Mouse (Mus musculus): Measurements from ENCODE around the gene Lrrc7. TPM values are rescaled to one million over a fixed set of nuclear protein-coding genes. Genes with fewer than 3 reads are reported as not detected.

Gene Lrrc7
- polyA plus RNA-seq, 1 experiment = not detected

GRCm38 (mm10) chr3:158386848-158387247, 175.2 kb downstream of the Lrrc7 start:
- Histone ChIP-seq H3K27me3 (ENCODE audit: control insufficient read depth, insufficient read depth, insufficient read length) (no peaks in the 10 kb centered on the region), H3K36me3 (ENCODE audit: control insufficient read depth, insufficient read depth) (no peaks in the 10 kb centered on the region)
- no peak for TF ChIP-seq CEBPB (IDR thresholded peaks at IDR 0.05; ENCODE audit: insufficient read depth, poor library complexity, severe bottlenecking)
- TF ChIP-seq SRF (IDR thresholded peaks at IDR 0.05; ENCODE audit: control insufficient read depth, insufficient read length, low read depth) = no peak
- TF ChIP-seq TCF12 (IDR thresholded peaks at IDR 0.05; ENCODE audit: insufficient read depth, poor library complexity, severe bottlenecking) = no peak
- TF ChIP-seq E2F4 (IDR thresholded peaks at IDR 0.05; ENCODE audit: insufficient read depth) = no peak
- TF ChIP-seq USF1 (IDR thresholded peaks at IDR 0.05; ENCODE audit: low read depth) = no peak
- TF ChIP-seq REST (IDR thresholded peaks at IDR 0.05; ENCODE audit: insufficient read depth, insufficient read length) = no peak
- no peak for TF ChIP-seq MAX (IDR thresholded peaks at IDR 0.05; ENCODE audit: low read depth)
- TF ChIP-seq POLR2A (IDR thresholded peaks at IDR 0.05; ENCODE audit: insufficient read length, low read depth) = no peak
- no peak for TF ChIP-seq TCF3 (IDR thresholded peaks at IDR 0.05; ENCODE audit: insufficient read length, low read depth)
- no peak for TF ChIP-seq POLR2AphosphoS2 (IDR thresholded peaks at IDR 0.05; ENCODE audit: insufficient read length, low read depth)
- TF ChIP-seq MYOD1 (IDR thresholded peaks at IDR 0.05; ENCODE audit: control insufficient read depth in 1 of 3, insufficient read length in 2 of 3, low read depth in 2 of 3) = no peak
- TF ChIP-seq MYOG (IDR thresholded peaks at IDR 0.05; ENCODE audit: control insufficient read depth in 1 of 3, insufficient read depth in 1 of 3, insufficient read length in 2 of 3, low read depth in 2 of 3) = no peak

GRCm38 (mm10) chr3:158375885-158376284, 186.1 kb downstream of the Lrrc7 start:
- no peak overlapping the region for H3ac ChIP-seq (ENCODE audit: control insufficient read depth, insufficient read length)
- H3K36me3 ChIP-seq (ENCODE audit: control insufficient read depth, insufficient read depth) = no peaks in the 10 kb centered on the region
- TF ChIP-seq POLR2AphosphoS2 (IDR thresholded peaks at IDR 0.05; ENCODE audit: insufficient read length, low read depth) (no peak), USF1 (IDR thresholded peaks at IDR 0.05; ENCODE audit: low read depth) (no peak), CEBPB (IDR thresholded peaks at IDR 0.05; ENCODE audit: insufficient read depth, poor library complexity, severe bottlenecking) (no peak), MYOG (IDR thresholded peaks at IDR 0.05; ENCODE audit: control insufficient read depth in 1 of 3, insufficient read depth in 1 of 3, insufficient read length in 2 of 3, low read depth in 2 of 3) (no peak), REST (IDR thresholded peaks at IDR 0.05; ENCODE audit: insufficient read depth, insufficient read length) (no peak), MAX (IDR thresholded peaks at IDR 0.05; ENCODE audit: low read depth) (no peak), TCF3 (IDR thresholded peaks at IDR 0.05; ENCODE audit: insufficient read length, low read depth) (no peak), MYOD1 (IDR thresholded peaks at IDR 0.05; ENCODE audit: control insufficient read depth in 1 of 3, insufficient read length in 2 of 3, low read depth in 2 of 3) (no peak), POLR2A (IDR thresholded peaks at IDR 0.05; ENCODE audit: insufficient read length, low read depth) (no peak), TCF12 (IDR thresholded peaks at IDR 0.05; ENCODE audit: insufficient read depth, poor library complexity, severe bottlenecking) (no peak), SRF (IDR thresholded peaks at IDR 0.05; ENCODE audit: control insufficient read depth, insufficient read length, low read depth) (no peak), E2F4 (IDR thresholded peaks at IDR 0.05; ENCODE audit: insufficient read depth) (no peak)
- H3K79me2 ChIP-seq (ENCODE audit: control insufficient read depth, insufficient read depth) = no peaks in the 10 kb centered on the region
- no peak overlapping the region for H3K4me3 ChIP-seq
- H3K4me2 ChIP-seq (ENCODE audit: low read depth) = no peak overlapping the region
- H3K27me3 ChIP-seq (ENCODE audit: control insufficient read depth, insufficient read depth, insufficient read length) = no peaks in the 10 kb centered on the region

More at GRCm38 (mm10) chr3:158386848-158387247, 175.2 kb downstream of the Lrrc7 start:
- Histone ChIP-seq H3K79me2 (ENCODE audit: control insufficient read depth, insufficient read depth) (no peaks in the 10 kb centered on the region), H3K4me3 (no peak overlapping the region), H3ac (ENCODE audit: control insufficient read depth, insufficient read length) (no peak overlapping the region), H3K4me2 (ENCODE audit: low read depth) (no peak overlapping the region)

- Histone ChIP-seq H3K79me2 (ENCODE audit: control insufficient read depth, insufficient read depth) (no peaks in the 10 kb centered on the region), H3K36me3 (ENCODE audit: control insufficient read depth, insufficient read depth) (no peaks in the 10 kb centered on the region), H3K4me2 (ENCODE audit: low read depth) (no peak overlapping the region), H3K4me3 (no peak overlapping the region), H3ac (ENCODE audit: control insufficient read depth, insufficient read length) (no peak overlapping the region), H3K27me3 (ENCODE audit: control insufficient read depth, insufficient read depth, insufficient read length) (no peaks in the 10 kb centered on the region)
- TF ChIP-seq SRF (IDR thresholded peaks at IDR 0.05; ENCODE audit: control insufficient read depth, insufficient read length, low read depth) (no peak), CEBPB (IDR thresholded peaks at IDR 0.05; ENCODE audit: insufficient read depth, poor library complexity, severe bottlenecking) (no peak), MYOD1 (IDR thresholded peaks at IDR 0.05; ENCODE audit: control insufficient read depth in 1 of 3, insufficient read length in 2 of 3, low read depth in 2 of 3) (no peak), POLR2A (IDR thresholded peaks at IDR 0.05; ENCODE audit: insufficient read length, low read depth) (no peak), TCF12 (IDR thresholded peaks at IDR 0.05; ENCODE audit: insufficient read depth, poor library complexity, severe bottlenecking) (no peak), POLR2AphosphoS2 (IDR thresholded peaks at IDR 0.05; ENCODE audit: insufficient read length, low read depth) (no peak), E2F4 (IDR thresholded peaks at IDR 0.05; ENCODE audit: insufficient read depth) (no peak), MYOG (IDR thresholded peaks at IDR 0.05; ENCODE audit: control insufficient read depth in 1 of 3, insufficient read depth in 1 of 3, insufficient read length in 2 of 3, low read depth in 2 of 3) (no peak), TCF3 (IDR thresholded peaks at IDR 0.05; ENCODE audit: insufficient read length, low read depth) (no peak), REST (IDR thresholded peaks at IDR 0.05; ENCODE audit: insufficient read depth, insufficient read length) (no peak), MAX (IDR thresholded peaks at IDR 0.05; ENCODE audit: low read depth) (no peak), USF1 (IDR thresholded peaks at IDR 0.05; ENCODE audit: low read depth) (no peak)
Observed at GRCm38 (mm10) chr3:158369169-158369568, 192.9 kb downstream of the Lrrc7 start.

GRCm38 (mm10) chr3:158365801-158366200, 196.2 kb downstream of the Lrrc7 start:
- no peaks in the 10 kb centered on the region for H3K79me2 ChIP-seq (ENCODE audit: control insufficient read depth, insufficient read depth)
- H3K4me2 ChIP-seq (ENCODE audit: low read depth) = no peak overlapping the region
- no peaks in the 10 kb centered on the region for H3K36me3 ChIP-seq (ENCODE audit: control insufficient read depth, insufficient read depth)
- no peak overlapping the region for H3ac ChIP-seq (ENCODE audit: control insufficient read depth, insufficient read length)
- H3K4me3 ChIP-seq = no peak overlapping the region
- H3K27me3 ChIP-seq (ENCODE audit: control insufficient read depth, insufficient read depth, insufficient read length) = no peaks in the 10 kb centered on the region
- no peak for TF ChIP-seq MYOG (IDR thresholded peaks at IDR 0.05; ENCODE audit: control insufficient read depth in 1 of 3, insufficient read depth in 1 of 3, insufficient read length in 2 of 3, low read depth in 2 of 3)
- no peak for TF ChIP-seq REST (IDR thresholded peaks at IDR 0.05; ENCODE audit: insufficient read depth, insufficient read length)
- TF ChIP-seq SRF (IDR thresholded peaks at IDR 0.05; ENCODE audit: control insufficient read depth, insufficient read length, low read depth) = no peak
- no peak for TF ChIP-seq TCF12 (IDR thresholded peaks at IDR 0.05; ENCODE audit: insufficient read depth, poor library complexity, severe bottlenecking)
- TF ChIP-seq E2F4 (IDR thresholded peaks at IDR 0.05; ENCODE audit: insufficient read depth) = no peak
- no peak for TF ChIP-seq MAX (IDR thresholded peaks at IDR 0.05; ENCODE audit: low read depth)
- no peak for TF ChIP-seq CEBPB (IDR thresholded peaks at IDR 0.05; ENCODE audit: insufficient read depth, poor library complexity, severe bottlenecking)
- TF ChIP-seq MYOD1 (IDR thresholded peaks at IDR 0.05; ENCODE audit: control insufficient read depth in 1 of 3, insufficient read length in 2 of 3, low read depth in 2 of 3) = no peak
- no peak for TF ChIP-seq USF1 (IDR thresholded peaks at IDR 0.05; ENCODE audit: low read depth)
- TF ChIP-seq TCF3 (IDR thresholded peaks at IDR 0.05; ENCODE audit: insufficient read length, low read depth) = no peak
- TF ChIP-seq POLR2A (IDR thresholded peaks at IDR 0.05; ENCODE audit: insufficient read length, low read depth) = no peak
- no peak for TF ChIP-seq POLR2AphosphoS2 (IDR thresholded peaks at IDR 0.05; ENCODE audit: insufficient read length, low read depth)
